Mouse (Mus musculus): Measurements from ENCODE around the gene Stard3nl. TPM values are rescaled to one million over a fixed set of nuclear protein-coding genes. Genes with fewer than 3 reads are reported as not detected.
"Not testable (repeated sequence)": the region's sequence is repeated elsewhere in the genome, so short reads cannot be mapped to it uniquely, and the experiment has no call there.

Stard3nl gene
- polyA plus RNA-seq, 1 experiment, result 90.0 TPM

DNA sequence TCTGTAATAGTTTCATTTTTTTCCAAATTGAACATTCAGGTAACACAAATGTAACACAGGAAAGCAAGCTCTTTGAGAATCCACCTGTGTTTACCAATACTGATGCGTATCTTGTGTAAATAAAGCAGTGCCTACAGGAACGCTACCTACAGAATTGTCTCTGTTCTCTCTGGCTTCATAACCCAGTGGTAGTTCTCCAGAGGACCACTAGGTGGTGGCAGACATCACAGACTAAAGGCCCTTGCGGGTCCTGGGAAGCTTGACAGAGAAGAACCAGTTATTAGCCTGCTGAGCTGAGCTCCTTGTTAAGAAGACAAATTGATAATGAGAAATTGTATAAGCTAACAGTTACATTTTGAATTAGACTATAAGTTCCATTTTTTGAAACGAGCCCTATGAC lies 30.0 kb downstream of the Stard3nl start:
- no peaks in the 10 kb centered on the region for H3K4me1 ChIP-seq (ENCODE audit: control insufficient read depth, insufficient read depth, low read length)
- H3K27ac ChIP-seq (ENCODE audit: insufficient read depth, low read length), result no peak overlapping the region
- TF ChIP-seq CTCF (IDR thresholded peaks at IDR 0.05; ENCODE audit: extremely low read depth, insufficient read depth, low read length) (peak; percentile 94), POLR2A (IDR thresholded peaks at IDR 0.05; ENCODE audit: extremely low read depth, insufficient read depth, low read length) (no peak)
- no peak overlapping the region for H3K4me3 ChIP-seq (ENCODE audit: insufficient read depth, low read length)

DNA sequence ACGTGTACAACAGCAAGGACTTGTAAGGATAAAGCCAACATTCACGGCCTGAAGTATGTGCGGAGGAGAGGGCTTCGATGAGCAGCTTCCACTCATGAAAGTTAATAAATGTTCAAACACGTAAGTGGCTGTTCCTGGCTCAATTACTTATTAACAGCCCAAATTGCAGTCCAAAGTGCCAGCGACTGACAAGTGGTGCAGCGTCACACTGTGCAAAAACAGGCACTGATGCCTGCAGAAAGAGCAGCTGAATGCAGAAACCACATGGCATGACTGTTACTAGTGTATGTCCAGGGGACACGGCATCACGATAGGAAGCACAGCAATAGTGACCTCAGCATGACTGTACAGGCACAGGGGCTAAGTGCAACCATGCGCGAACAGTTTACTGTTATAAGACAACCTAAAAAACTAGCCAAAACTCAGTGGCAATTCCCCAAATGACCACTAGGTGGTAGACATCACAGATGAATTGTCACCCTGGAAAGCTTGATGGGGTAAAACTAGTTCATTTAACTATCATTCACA lies 31.3 kb downstream of the Stard3nl start:
- Histone ChIP-seq H3K27ac (ENCODE audit: insufficient read depth, low read length) (no peak overlapping the region), H3K4me1 (ENCODE audit: control insufficient read depth, insufficient read depth, low read length) (no peaks in the 10 kb centered on the region), H3K4me3 (ENCODE audit: insufficient read depth, low read length) (no peak overlapping the region)
- TF ChIP-seq POLR2A (IDR thresholded peaks at IDR 0.05; ENCODE audit: extremely low read depth, insufficient read depth, low read length), result no peak
- peak; percentile 44; the same call in 1 of the 2 replicates for TF ChIP-seq CTCF (IDR thresholded peaks at IDR 0.05; ENCODE audit: extremely low read depth, insufficient read depth, low read length)

DNA sequence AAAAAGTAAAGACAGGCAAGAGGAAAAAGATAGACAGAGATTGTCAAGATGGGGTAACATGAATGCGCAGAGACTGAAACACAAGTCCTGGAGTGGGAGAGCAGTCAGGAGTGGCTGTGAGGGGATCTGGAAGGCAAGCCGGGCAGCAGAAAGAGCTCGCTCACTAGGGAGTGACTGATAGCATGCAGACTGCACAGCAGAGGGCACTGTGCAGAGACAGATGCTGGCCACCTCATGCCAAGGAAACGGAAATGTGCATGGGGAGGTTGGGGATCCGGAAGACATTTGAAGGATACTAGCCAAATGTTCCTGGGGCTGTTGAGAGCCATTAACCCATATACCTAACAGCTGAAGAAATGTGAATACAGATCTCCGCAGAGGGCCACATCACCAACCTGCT lies 33.2 kb downstream of the Stard3nl start:
- no peak overlapping the region for H3K27ac ChIP-seq (ENCODE audit: insufficient read depth, low read length)
- TF ChIP-seq CTCF (IDR thresholded peaks at IDR 0.05; ENCODE audit: extremely low read depth, insufficient read depth, low read length), result peak; percentile 56
- TF ChIP-seq POLR2A (IDR thresholded peaks at IDR 0.05; ENCODE audit: extremely low read depth, insufficient read depth, low read length), result no peak
- no peaks in the 10 kb centered on the region for H3K4me1 ChIP-seq (ENCODE audit: control insufficient read depth, insufficient read depth, low read length)
- no peak overlapping the region for H3K4me3 ChIP-seq (ENCODE audit: insufficient read depth, low read length)

DNA sequence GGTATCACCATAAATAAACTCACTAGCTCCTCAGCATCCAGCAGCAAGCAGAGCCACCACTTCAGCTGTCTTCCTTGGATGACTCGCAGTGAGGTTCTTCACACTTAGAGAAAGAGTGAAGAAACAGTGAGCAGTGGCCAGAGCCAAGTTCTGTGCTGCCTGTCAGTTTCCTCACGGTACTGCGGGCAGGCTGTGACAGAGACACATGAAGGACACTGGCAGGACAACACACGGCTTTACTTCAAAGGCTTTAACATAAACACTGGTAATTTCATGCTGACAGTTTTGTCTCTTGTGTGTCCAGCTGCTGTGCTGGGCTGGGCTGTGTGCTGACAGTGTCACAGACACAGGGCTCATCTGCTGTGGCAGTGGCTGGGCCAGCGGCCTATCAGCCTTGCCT lies 37.6 kb downstream of the Stard3nl start:
- Histone ChIP-seq H3K4me3 (ENCODE audit: insufficient read depth, low read length) (no peak overlapping the region), H3K4me1 (ENCODE audit: control insufficient read depth, insufficient read depth, low read length) (no peaks in the 10 kb centered on the region), H3K27ac (ENCODE audit: insufficient read depth, low read length) (no peak overlapping the region)
- TF ChIP-seq CTCF (IDR thresholded peaks at IDR 0.05; ENCODE audit: extremely low read depth, insufficient read depth, low read length) (no peak), POLR2A (IDR thresholded peaks at IDR 0.05; ENCODE audit: extremely low read depth, insufficient read depth, low read length) (no peak)

DNA sequence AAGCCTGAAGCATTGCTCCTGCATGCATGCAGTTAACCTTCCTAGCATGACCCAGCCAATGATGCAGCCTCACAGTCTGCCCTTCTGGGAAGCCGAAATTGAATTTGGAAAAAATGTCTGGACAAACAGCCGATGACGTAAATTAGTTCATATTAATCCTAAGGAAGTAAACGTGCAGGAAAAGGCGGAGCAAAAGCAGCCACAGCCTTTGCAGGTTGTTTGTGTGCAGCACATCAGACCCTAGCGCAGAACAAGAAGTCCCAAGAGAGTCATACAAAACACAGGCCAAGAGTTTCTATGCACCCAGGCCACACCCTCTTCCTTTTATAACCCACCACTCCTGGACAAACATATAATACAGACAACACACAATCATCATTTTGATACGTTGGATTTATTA lies 38.3 kb downstream of the Stard3nl start:
- no peaks in the 10 kb centered on the region; the same call in 1 of the 2 replicates for H3K4me1 ChIP-seq (ENCODE audit: control insufficient read depth, insufficient read depth, low read length)
- TF ChIP-seq POLR2A (IDR thresholded peaks at IDR 0.05; ENCODE audit: extremely low read depth, insufficient read depth, low read length) (no peak), CTCF (IDR thresholded peaks at IDR 0.05; ENCODE audit: extremely low read depth, insufficient read depth, low read length) (no peak)
- H3K27ac ChIP-seq (ENCODE audit: insufficient read depth, low read length), result no peak overlapping the region
- H3K4me3 ChIP-seq (ENCODE audit: insufficient read depth, low read length), result no peak overlapping the region

DNA sequence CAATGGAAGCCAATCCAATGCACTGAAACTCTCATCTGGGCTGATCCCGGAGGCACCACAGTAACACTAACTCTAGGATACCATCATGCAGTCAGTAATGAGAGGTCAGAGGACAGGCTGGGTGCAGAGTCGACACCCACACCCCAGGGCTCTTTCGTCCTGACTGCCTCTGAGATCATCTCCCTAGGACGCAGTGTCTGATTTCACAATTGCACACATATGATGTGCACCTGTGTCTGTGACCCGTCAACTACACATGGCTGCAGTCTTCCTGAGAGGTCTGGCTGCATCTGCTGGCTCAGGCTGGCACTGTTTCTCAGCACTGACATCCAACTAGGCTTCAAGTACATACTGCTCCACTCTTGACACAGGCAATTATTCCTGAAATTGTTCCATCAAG lies 38.9 kb downstream of the Stard3nl start:
- Histone ChIP-seq H3K4me1 (ENCODE audit: control insufficient read depth, insufficient read depth, low read length) (no peaks in the 10 kb centered on the region; the same call in 1 of the 2 replicates), H3K27ac (ENCODE audit: insufficient read depth, low read length) (no peak overlapping the region), H3K4me3 (ENCODE audit: insufficient read depth, low read length) (no peak overlapping the region)
- TF ChIP-seq CTCF (IDR thresholded peaks at IDR 0.05; ENCODE audit: extremely low read depth, insufficient read depth, low read length) (no peak), POLR2A (IDR thresholded peaks at IDR 0.05; ENCODE audit: extremely low read depth, insufficient read depth, low read length) (no peak)

DNA sequence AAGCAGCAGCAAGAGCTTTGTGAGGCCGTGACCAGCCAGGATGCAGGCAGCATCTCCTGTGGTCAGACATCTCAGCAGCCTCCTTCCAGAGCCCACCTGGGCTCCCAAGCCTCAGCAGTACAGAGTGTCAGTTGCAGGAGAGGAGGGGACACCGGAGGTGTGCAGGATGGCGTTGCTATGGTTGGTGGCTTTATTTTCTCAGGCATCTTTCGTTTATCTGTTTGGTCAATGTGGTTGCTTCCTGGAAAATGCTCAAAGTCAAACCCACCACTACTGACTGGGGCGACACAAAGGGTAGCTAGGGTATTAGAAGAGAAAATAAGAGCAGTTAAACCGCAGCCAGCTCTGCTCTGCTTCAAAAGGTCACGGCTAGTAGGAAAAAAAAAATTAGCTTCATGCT lies 39.5 kb downstream of the Stard3nl start:
- TF ChIP-seq CTCF (IDR thresholded peaks at IDR 0.05; ENCODE audit: extremely low read depth, insufficient read depth, low read length) (no peak), POLR2A (IDR thresholded peaks at IDR 0.05; ENCODE audit: extremely low read depth, insufficient read depth, low read length) (no peak)
- no peak overlapping the region for H3K27ac ChIP-seq (ENCODE audit: insufficient read depth, low read length)
- H3K4me3 ChIP-seq (ENCODE audit: insufficient read depth, low read length), result no peak overlapping the region
- no peaks in the 10 kb centered on the region; the same call in 1 of the 2 replicates for H3K4me1 ChIP-seq (ENCODE audit: control insufficient read depth, insufficient read depth, low read length)

DNA sequence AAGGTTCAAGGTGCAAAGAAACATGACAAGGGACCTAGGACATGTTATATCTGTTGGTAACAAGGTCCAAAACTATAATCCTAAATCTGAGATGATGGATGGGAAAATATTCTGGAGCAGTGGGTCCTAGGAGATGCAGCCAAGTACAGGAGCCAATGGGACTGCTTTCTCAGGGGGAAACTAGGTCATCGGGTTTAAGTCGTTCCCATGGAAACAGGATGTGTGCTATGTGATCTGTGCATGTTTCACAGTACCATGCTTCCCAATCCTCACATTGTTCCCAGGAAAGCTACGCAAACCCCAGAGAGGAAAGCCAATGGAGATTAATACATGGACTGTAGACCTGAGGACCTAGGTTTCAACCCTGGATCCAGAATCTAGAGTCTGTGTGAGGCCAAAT lies 42.8 kb downstream of the Stard3nl start:
- TF ChIP-seq POLR2A (IDR thresholded peaks at IDR 0.05; ENCODE audit: extremely low read depth, insufficient read depth, low read length) (no peak), CTCF (IDR thresholded peaks at IDR 0.05; ENCODE audit: extremely low read depth, insufficient read depth, low read length) (no peak)
- H3K4me3 ChIP-seq (ENCODE audit: insufficient read depth, low read length), result no peak overlapping the region
- H3K27ac ChIP-seq (ENCODE audit: insufficient read depth, low read length), result no peak overlapping the region
- no peaks in the 10 kb centered on the region; the same call in 1 of the 2 replicates for H3K4me1 ChIP-seq (ENCODE audit: control insufficient read depth, insufficient read depth, low read length)

DNA sequence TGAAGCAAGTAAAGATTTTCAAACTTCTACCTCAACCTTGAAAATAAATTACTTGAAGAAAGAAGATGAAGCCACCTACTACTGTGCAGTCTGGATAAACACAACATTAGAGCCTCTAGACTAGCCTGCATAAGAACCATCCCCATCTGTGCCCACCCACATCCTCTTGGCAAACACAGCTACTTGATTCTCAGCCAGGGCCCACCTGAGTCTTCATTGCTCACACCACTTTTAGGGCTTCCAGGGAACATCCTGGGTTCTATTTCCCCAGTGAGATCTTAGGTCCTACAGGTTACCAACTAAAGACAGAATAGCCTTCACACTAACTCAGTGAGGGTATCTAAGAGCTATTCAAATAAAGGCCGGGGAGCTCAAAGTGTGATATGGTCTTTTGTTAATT lies 55.2 kb downstream of the Stard3nl start:
- H3K27ac ChIP-seq (ENCODE audit: insufficient read depth, low read length); H3K4me1 ChIP-seq (ENCODE audit: control insufficient read depth, insufficient read depth, low read length); H3K4me3 ChIP-seq (ENCODE audit: insufficient read depth, low read length): not testable (repeated sequence)

DNA sequence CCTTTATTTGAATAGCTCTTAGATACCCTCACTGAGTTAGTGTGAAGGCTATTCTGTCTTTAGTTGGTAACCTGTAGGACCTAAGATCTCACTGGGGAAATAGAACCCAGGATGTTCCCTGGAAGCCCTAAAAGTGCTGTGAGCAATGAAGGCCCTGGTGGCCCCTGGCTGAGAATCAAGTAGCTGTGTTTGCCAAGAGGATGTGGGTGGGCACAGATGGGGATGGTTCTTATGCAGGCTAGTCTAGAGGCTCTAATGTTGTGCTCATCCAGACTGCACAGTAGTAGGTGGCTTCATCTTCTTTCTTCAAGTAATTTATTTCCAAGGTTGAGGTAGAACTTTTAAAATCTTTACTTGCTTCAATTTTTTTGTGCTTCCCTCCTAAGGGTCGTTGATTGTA lies 59.3 kb downstream of the Stard3nl start:
- H3K4me3 ChIP-seq (ENCODE audit: insufficient read depth, low read length); H3K4me1 ChIP-seq (ENCODE audit: control insufficient read depth, insufficient read depth, low read length); H3K27ac ChIP-seq (ENCODE audit: insufficient read depth, low read length): not testable (repeated sequence)

Other genes with a start within 250 kb of the Stard3nl start
- gene Epdr1, start 224.1 kb upstream of the Stard3nl start, polyA plus RNA-seq (2012; rRNA removed), result 118 and 119 TPM in 2 replicates
- 3.4 and 3.9 TPM in 2 replicates for gene Sfrp4, start 227.3 kb upstream of the Stard3nl start, polyA plus RNA-seq (2012; rRNA removed)

Measured in cortical plate, adult 2 months (tissue).